Mouse (Mus musculus) small intestine, adult 2 months (tissue): Measurements from ENCODE around the gene Syce2.

Experiments
- CTCF ChIP-seq: fragments of 200-500 bp; IDR thresholded peaks from 2 replicates; pipeline ENCODE4 v1.5.1; 2012; ENCODE audit warnings: low read depth, mild to moderate bottlenecking, control low read depth, inconsistent platforms, low read length, moderate library complexity, mixed read lengths; ENCODE audit not compliant: insufficient replicate concordance, insufficient read length; ENCODE audit errors: extremely low read depth
- POLR2A ChIP-seq: fragments of 200-500 bp; IDR thresholded peaks from 2 replicates; pipeline ENCODE4 v1.6.1; 2012; ENCODE audit warnings: low read depth, mild to moderate bottlenecking, control low read depth, inconsistent platforms, low read length, moderate library complexity

DNA sequence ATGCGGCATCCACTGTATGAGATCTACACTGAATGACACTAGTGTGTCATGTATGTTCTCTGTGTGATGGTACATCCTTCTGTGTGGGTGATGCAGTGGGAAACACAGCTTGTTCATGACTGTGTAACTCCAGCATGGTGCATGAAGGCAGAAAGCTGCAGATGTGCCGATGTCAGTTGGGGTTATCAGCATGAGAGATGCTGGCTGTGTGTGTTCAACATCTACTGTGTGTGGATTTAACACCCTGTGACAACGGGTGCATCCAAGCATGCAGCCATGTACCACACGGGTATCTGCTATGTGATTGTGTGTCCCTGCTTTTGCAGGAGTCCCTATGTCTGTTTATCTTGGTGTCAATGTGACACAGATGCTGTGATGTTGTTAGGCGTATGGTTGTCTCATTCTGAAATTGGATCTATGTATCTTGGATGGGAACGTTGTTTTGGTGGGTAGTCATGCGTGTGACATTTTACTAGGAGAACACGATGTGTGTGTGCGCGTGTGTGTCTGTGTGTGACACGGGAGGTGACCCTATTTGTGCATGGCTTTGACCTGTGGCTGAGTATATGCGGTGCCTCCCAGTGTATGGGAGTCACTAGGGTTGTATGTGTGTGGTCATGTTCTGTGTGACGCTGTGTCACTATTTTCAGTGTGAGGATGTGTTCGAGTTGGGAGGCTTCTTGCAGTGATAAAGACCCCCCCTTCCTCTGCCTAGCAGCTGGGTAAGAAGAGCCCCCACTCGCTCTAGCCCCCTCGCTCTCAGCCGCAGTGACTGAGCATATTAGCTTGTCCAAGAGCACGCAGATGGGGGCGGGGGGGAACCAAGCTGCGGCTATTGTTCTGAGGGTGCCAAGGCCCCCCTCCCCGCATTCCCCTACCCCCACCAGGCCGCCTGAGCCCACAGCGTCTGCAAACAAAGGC, 64.4 kb downstream of the Syce2 start:
- TF ChIP-seq POLR2A (no peak), CTCF (no peak)
